Mouse (Mus musculus) lung, postnatal 36 days (tissue): ENCODE measurements around the gene Cpm.
"Not testable (repeated sequence)": the region's sequence is repeated elsewhere in the genome, so short reads cannot be mapped to it uniquely, and the experiment has no call there.

ENCODE experiments used
- DNase-seq: peaks from one replicate; pipeline ENCODE4 v3.0.0; 2022; ENCODE audit warnings: mixed read lengths

Gene Cpm

DNA sequence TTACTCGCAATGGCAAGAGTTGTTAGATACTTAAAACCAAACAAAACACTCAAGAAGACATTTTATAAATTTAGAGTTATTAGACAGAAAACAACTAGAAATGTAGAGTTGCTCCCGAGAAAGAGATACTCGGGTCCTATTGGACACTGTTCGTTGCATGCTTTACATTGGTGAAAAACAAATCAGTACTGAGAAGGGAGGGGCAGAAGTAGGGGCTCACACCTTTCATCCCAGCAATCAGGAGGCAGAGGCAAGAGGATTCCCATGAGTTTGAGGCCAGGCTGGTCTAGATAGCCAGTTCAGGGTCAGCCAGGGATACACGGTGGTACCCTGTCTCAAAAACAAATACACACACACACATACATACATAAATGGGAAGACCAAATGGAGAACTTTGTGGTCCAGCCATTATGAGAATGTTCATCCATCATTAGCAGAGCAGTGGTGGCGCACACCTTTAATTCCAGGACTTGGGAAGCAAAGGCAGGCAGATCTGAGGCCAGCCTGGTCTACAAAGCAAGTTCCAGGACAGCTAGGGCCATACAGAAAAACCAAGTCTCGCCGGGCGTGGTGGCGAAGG, 62.2 kb downstream of the Cpm start:
- no peak for DNase-seq

GRCm38 (mm10) chr10:117692173-117692572, 62.9 kb downstream of the Cpm start:
- no peak for DNase-seq

DNA sequence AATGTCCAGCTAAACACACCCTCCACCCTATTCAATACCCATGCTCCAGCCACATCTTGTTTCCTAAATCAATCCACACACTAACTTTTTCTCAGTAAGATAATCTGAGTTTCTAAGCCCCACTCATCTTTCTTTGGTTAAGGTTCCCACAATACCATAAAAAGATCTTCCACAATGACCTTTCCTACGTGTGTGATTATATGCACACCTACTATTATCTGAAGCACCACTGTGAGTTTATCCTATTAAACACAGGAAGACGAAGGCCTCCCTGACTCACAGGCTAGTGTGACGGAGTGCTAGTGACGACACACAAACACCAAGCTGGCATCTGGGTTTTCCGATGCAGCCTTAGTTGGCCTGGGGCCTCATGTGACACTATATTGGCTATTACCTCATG, 63.7 kb downstream of the Cpm start:
- no peak for DNase-seq

DNA sequence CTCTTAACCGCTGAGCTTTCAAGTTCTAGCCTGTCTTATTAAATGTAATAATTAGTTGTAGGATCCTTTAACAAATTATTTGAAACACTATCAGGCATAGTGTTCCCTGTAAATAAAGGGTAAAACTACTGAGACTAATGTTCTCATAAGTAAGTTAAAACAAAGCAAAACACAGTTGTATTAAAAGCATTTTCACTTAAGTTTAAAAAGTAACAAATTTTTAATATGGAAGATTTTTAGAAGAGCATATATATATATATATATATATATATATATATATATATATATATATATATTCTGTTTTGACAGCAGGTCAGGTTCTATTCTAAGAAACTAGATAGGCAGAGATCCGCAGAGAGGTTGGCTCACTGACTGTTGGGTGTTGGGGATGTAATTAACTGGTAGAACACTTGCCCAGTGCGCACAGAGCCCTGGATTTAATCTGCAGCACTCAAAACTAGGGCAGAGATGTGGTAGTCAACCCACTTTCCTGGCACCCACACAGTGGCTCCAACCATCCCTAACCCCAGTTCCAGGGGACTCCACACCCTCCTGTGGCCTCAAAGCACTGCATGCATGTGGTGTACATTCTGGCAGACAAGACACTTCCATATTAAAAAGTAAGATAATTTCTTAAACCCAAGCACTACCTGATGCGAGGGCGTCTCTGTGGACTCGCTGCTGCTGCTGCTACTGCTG, 65.1 kb downstream of the Cpm start:
- DNase-seq = no peak

GRCm38 (mm10) chr10:117695027-117695426, 65.7 kb downstream of the Cpm start:
- no peak for DNase-seq

DNA sequence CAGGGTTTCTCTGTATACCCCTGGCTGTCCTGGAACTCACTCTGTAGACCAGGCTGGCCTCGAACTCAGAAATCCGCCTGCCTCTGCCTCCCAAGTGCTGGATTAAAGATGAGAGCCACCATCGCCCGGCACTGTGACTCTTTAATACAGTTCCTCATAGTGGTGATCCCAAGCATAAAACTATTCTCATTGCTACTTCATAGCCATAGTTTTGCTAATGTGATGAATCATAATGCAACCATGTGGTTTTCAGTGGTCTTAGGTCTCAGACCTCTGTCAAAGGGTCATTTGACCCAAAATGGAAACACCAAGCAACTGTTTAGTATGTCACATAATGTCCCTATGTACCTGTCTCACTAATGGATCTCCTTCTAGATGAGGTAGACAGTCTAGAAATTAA, 66.3 kb downstream of the Cpm start:
- no peak for DNase-seq

GRCm38 (mm10) chr10:117696021-117696826, 66.9 kb downstream of the Cpm start:
- no peak for DNase-seq

GRCm38 (mm10) chr10:117696827-117697560, 67.7 kb downstream of the Cpm start:
- no peak for DNase-seq

DNA sequence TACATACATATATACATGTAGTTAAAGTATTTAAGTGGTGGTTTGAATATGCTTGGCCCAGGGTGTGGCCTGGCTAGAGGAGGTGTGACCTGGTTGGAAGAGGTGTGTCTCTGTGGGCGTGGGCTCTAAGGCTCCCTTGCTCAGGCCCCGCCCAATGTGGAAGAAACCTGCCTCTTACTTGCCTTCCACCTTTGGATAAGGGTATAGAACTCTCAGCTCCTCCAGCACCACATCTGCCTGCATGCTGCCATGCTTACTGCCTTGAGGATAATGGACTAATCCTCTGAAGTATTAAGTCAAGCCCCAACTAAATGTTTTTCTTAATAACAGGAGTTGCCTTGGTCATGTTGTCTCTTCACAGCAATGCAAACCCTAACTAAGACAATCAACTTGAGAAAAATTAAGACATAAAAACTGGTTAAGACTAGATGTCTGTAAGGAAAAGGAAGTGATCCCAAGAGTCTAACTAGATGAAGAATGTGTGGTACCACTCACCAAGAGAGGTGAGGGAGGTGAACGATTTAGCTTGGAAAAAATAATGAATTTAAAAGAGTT, 68.3 kb downstream of the Cpm start:
- no peak for DNase-seq

DNA sequence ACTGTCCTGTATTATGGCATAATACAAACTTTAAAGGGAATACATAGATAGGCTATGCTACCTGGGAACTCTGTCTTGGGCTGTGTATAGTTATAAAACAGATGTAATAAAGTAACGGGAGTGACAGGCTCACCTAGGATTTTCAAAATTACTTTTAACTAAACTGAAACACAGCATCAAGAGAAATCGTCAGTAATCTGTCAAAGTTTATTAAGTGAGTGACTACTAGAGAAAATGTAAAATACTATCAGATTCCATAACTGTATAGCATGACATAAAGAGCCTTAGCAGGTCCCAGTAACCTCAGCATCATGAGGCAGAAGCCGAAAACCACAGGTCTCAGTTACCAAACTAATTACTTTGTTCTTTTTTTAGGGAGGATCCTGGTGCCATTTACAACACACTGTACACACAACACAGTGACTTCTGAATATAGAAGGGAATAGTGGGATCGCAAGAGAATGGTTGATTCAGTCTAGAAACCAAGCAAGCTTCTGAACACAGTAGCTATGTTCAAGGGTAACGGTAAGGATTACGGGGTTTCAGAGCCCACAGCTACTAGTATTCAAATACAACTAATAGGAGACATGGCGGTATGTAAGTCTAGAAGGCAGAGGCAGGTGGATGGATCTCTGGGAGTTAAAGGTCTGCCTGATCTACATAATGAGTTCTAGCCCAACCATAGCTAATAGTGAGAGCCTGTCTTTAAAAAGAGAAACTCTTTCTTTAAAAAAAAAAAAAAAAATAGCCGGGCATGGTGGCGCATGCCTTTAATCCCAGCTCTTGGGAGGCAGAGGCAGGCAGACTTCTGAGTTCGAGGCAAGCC, 69.2 kb downstream of the Cpm start:
- no peak for DNase-seq

- no peak for DNase-seq
Observed at GRCm38 (mm10) chr10:117699914-117700313, 70.6 kb downstream of the Cpm start.

GRCm38 (mm10) chr10:117700450-117700849, 71.2 kb downstream of the Cpm start:
- DNase-seq = no peak

DNA sequence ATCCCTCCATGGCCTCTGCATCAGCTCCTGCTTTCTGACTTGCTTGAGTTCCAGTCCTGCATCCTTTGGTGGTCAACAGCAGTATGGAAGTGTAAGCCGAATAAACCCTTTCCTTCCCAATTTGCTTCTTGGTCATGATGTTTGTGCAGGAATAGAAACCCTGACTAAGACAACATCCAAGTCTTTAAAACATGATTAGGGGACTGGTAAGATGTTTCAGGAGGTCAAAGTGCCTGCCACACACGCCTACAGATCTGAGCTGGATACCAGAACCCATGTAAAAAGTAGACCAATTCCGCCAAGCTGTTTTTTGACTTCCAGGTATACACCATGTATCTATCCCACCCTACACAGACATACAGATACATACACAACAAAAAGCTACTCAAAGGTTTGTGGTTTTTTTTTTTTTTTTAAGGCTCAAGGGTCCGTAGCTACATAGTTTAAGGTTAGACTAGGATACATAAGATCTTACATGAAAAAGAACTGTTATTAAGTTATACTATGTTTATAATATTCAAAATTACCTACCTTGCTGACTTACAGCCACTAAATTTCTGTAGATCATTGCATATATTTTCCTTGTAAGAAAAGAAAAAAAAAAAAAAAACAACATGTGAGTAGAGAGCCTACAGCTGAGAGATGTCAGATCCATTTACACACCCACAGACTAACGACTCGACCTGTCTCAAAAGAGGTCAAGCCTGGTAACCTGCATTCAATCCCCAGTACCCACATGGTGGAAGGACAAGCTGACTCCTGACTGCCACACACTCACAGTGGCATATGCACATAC, 71.9 kb downstream of the Cpm start:
- no peak for DNase-seq

DNA sequence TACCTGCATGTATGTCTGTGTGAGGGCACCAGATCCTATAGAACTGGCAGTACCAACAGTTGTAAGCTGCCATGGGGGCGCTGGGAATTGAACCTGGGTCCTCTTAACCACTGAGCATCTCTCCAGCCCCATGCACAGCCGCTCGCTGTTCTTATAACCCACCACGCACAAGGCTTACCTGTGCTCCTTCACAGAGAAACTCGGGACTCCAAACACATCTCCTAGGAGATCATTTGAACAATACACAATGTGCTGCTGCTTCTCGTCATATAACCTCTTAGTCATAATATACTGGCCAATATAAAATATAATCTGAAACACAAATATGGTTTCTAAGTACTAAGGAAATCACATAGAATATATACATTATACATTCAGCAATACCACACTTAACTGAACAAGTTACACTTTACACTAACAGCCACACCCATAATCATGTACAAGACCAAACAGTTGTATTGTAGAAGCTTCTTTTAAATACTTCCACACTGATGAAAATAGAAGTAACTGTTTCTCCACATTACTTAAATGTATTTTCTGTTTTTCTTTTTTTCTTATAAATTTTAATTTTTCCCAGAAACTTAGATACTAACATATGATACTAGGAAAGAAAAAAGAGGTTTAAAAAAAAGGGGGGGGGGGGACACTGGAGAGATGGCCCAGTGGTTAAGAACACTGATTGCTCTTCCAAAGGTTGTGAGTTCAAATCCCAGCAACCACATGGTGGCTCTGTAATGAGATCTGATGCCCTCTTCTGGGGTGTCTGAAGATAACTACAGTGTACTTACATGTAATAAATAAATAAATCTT, 72.9 kb downstream of the Cpm start:
- no peak for DNase-seq

DNA sequence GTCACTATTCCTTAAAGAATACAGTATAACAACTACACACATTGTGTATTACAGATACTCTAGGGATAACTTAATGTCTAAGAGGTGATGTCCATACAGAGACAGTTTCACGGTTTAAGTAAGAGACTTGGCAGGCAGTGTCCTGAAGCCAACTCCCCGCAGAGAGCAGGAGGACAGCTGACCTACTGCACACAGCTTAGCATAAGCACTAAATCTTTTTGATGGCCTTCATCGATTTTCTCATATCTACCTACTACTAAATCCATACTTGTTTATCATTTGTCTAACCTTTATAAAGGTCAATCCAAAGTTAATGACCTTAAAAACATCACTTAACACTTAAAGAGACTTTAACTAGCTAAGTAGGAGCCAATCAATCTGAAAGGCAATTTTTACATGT, 74.2 kb downstream of the Cpm start:
- no peak for DNase-seq

- DNase-seq = not testable (repeated sequence)
Observed at GRCm38 (mm10) chr10:117704314-117704963, 75.1 kb downstream of the Cpm start.

- DNase-seq = no peak
Observed at GRCm38 (mm10) chr10:117704964-117705335, 75.7 kb downstream of the Cpm start.

GRCm38 (mm10) chr10:117705806-117706205, 76.5 kb downstream of the Cpm start:
- no peak for DNase-seq

DNA sequence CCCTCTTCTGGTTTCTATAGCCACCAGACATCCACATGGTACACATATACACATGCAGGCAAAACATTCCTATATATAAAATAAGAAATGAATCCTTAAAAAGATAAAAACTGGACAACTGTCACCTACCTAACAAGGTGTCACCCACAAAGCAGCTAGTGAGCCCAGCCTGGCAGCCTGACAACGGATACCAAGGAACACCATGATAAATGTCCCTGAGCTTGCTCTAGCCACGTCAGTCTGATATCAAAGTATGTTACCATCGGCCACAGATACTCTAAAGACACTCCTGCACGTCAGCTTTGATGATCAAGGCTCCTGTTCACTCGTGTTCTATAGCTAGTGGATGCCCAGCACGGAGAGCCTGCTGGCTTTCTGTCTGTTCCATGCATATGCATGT, 77.1 kb downstream of the Cpm start:
- DNase-seq = no peak
